Mouse (Mus musculus): ENCODE measurements around the gene Mcu.

- TF ChIP-seq CTCF (IDR thresholded peaks at IDR 0.05; ENCODE audit: extremely low read depth, insufficient read depth, insufficient read length, insufficient replicate concordance) = no peak
- TF ChIP-seq POLR2A (IDR thresholded peaks at IDR 0.05; ENCODE audit: low read depth, low read length) = no peak
Observed at GRCm38 (mm10) chr10:59603843-59604242, 12.6 kb downstream of the Mcu start.

Data from spleen, adult 2 months (tissue).